Mouse (Mus musculus): ENCODE results near the gene Mif4gd. TPM values are rescaled to one million over a fixed set of nuclear protein-coding genes. Genes with fewer than 3 reads are reported as not detected.
A peak's percentile ranks its signal among the peaks of the same experiment; 100 is the strongest.

The Mif4gd gene
- polyA plus RNA-seq, 1 experiment = 215 TPM

DNA sequence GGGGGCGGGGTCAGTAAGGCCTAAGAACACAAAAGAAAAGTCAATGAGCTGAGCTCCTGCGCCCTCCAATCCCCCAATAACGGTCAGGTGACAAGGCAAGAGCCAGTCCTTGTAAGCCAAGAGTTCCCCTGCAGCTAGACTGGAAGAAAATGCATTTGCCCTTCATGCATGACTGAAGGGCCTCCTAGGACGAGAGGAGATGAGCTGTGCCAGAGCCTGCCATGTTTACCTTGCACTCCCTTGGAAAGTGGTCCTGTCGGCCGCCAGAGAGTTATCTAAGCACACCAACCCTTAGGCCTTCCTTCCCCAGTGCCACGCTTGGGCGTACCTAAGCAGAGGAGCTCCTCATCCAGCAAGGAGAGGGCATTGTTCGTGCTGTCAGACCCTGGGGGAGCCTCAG, 24.8 kb downstream of the Mif4gd start:
- peaks cover 96% of the 10 kb centered on the region for H3K36me3 ChIP-seq (ENCODE audit: control insufficient read depth, insufficient read depth, low read length)
- WGBS = 97% methylated on average over 9 of the region's 9 CpGs
- no peaks in the 10 kb centered on the region for H3K4me1 ChIP-seq (replicated peaks; ENCODE audit: control insufficient read depth, insufficient read depth, low read length)
- H3K27ac ChIP-seq (ENCODE audit: control insufficient read depth, insufficient read depth, low read length) = no peak overlapping the region
- H3K4me3 ChIP-seq (ENCODE audit: control insufficient read depth, insufficient read depth, low read length) = no peak overlapping the region
- no peaks in the 10 kb centered on the region for H3K27me3 ChIP-seq (ENCODE audit: control insufficient read depth, insufficient read depth, low read length)
- no peak for DNase-seq
- TF ChIP-seq POLR2A (IDR thresholded peaks at IDR 0.05; ENCODE audit: control insufficient read depth, extremely low read depth, insufficient read depth, low read length, poor library complexity) = no peak
- no peak for TF ChIP-seq CTCF (IDR thresholded peaks at IDR 0.05; ENCODE audit: borderline replicate concordance, control insufficient read depth, extremely low read depth, insufficient read depth, low read length, poor library complexity)

DNA sequence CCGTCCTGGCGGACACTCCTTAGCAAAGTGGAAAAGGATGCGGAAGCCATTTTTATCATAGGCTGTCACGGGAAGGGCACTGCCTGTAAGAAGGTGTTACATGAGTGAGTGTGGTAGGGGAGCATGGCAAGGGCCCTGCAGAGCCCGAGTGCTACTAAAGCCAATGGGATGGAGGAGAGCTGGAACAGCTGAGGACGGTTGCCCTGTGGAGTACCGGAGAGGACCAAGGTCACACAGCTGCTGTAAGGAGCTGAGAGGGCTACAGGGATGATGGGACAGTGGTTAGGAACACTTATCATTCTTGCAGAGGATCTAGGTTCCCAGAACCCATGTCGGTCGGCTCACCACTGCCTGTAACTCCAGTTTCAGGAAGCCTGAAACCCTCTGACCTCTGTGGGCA, 26.4 kb downstream of the Mif4gd start:
- Histone ChIP-seq H3K27ac (ENCODE audit: control insufficient read depth, insufficient read depth, low read length) (no peak overlapping the region), H3K27me3 (ENCODE audit: control insufficient read depth, insufficient read depth, low read length) (no peaks in the 10 kb centered on the region), H3K4me1 (replicated peaks; ENCODE audit: control insufficient read depth, insufficient read depth, low read length) (no peaks in the 10 kb centered on the region), H3K4me3 (ENCODE audit: control insufficient read depth, insufficient read depth, low read length) (no peak overlapping the region), H3K36me3 (ENCODE audit: control insufficient read depth, insufficient read depth, low read length) (peaks cover 96% of the 10 kb centered on the region)
- TF ChIP-seq CTCF (IDR thresholded peaks at IDR 0.05; ENCODE audit: borderline replicate concordance, control insufficient read depth, extremely low read depth, insufficient read depth, low read length, poor library complexity) = no peak
- no peak for TF ChIP-seq POLR2A (IDR thresholded peaks at IDR 0.05; ENCODE audit: control insufficient read depth, extremely low read depth, insufficient read depth, low read length, poor library complexity)
- DNase-seq = no peak
- 98% methylated on average over 9 of the region's 9 CpGs for WGBS

GRCm38 (mm10) chr11:115585573-115586100, 27.1 kb downstream of the Mif4gd start:
- no peaks in the 10 kb centered on the region for H3K4me1 ChIP-seq (replicated peaks; ENCODE audit: control insufficient read depth, insufficient read depth, low read length)
- peaks cover 92% of the 10 kb centered on the region for H3K36me3 ChIP-seq (ENCODE audit: control insufficient read depth, insufficient read depth, low read length)
- TF ChIP-seq CTCF (IDR thresholded peaks at IDR 0.05; ENCODE audit: borderline replicate concordance, control insufficient read depth, extremely low read depth, insufficient read depth, low read length, poor library complexity) = no peak
- no peak for TF ChIP-seq POLR2A (IDR thresholded peaks at IDR 0.05; ENCODE audit: control insufficient read depth, extremely low read depth, insufficient read depth, low read length, poor library complexity)
- DNase-seq = no peak
- H3K27me3 ChIP-seq (ENCODE audit: control insufficient read depth, insufficient read depth, low read length) = no peaks in the 10 kb centered on the region
- no peak overlapping the region for H3K27ac ChIP-seq (ENCODE audit: control insufficient read depth, insufficient read depth, low read length)
- H3K4me3 ChIP-seq (ENCODE audit: control insufficient read depth, insufficient read depth, low read length) = no peak overlapping the region
- 94% methylated on average over 7 of the region's 7 CpGs for WGBS

GRCm38 (mm10) chr11:115584376-115585073, 28.2 kb downstream of the Mif4gd start:
- H3K4me3 ChIP-seq (ENCODE audit: control insufficient read depth, insufficient read depth, low read length) = no peak overlapping the region
- no peak overlapping the region for H3K27ac ChIP-seq (ENCODE audit: control insufficient read depth, insufficient read depth, low read length)
- no peak for DNase-seq
- H3K36me3 ChIP-seq (ENCODE audit: control insufficient read depth, insufficient read depth, low read length) = peaks cover 86% of the 10 kb centered on the region
- H3K27me3 ChIP-seq (ENCODE audit: control insufficient read depth, insufficient read depth, low read length) = no peaks in the 10 kb centered on the region
- TF ChIP-seq CTCF (IDR thresholded peaks at IDR 0.05; ENCODE audit: borderline replicate concordance, control insufficient read depth, extremely low read depth, insufficient read depth, low read length, poor library complexity) (no peak), POLR2A (IDR thresholded peaks at IDR 0.05; ENCODE audit: control insufficient read depth, extremely low read depth, insufficient read depth, low read length, poor library complexity) (no peak)
- WGBS = 95% methylated on average over 10 of the region's 10 CpGs
- no peaks in the 10 kb centered on the region for H3K4me1 ChIP-seq (replicated peaks; ENCODE audit: control insufficient read depth, insufficient read depth, low read length)

DNA sequence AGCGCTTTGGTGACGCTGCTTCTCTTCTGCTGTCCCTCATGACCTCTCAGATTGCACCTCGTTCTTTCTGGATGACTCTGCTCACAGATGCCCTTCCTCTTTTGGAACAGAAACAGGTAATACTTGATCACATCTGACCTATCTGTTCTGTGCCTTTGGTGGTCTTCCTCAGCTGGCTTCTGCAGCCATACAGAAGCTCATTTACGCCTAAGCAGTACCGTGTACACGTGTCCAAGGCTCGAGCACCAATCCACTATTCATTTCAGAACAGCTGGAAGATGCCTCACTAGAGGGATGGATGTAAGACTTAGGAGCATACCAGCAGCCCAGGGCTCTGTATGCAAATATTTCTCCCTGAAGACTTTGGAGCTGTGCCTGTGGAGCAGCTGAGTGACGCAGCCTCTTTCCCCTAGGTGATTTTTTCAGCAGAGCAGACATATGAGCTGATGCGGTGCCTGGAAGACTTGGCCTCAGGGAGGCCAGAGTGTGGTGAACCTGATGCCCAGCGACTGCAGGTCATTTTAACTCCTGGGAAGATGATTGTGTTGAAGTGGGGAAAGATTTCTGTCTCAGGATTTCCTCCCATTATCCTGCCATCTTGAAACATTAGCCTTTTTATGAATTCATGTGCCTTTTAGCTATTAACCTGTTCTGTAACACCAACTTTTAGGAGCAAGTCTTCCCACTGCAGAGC, 29.7 kb downstream of the Mif4gd start:
- DNase-seq = no peak
- peaks cover 76% of the 10 kb centered on the region for H3K36me3 ChIP-seq (ENCODE audit: control insufficient read depth, insufficient read depth, low read length)
- WGBS = 93% methylated on average over 10 of the region's 10 CpGs

DNA sequence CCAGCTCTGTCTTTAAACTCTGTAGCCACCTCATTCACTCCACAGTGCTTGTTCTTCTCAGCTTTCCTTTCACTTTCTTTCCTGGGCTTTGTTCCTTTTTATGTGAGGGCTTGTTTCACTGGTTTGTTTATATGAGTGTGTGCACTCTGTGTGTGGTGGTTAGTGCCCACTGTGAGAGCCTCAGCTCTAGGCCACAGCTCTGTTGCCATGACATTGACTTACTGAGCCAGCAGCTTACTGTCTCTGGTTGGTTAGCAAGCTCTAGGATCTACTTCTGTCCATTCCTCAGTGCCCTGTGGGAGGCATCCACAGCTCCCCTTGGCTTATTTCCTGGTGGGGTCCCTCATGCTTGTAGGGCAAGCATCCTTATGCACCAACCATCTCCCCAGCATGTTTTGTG, 33.7 kb downstream of the Mif4gd start:
- H3K27ac ChIP-seq (ENCODE audit: control insufficient read depth, insufficient read depth, low read length) = peak overlapping the region; percentile 22; the same call in 1 of the 2 replicates
- no peak overlapping the region for H3K4me3 ChIP-seq (ENCODE audit: control insufficient read depth, insufficient read depth, low read length)
- no peak for DNase-seq
- H3K4me1 ChIP-seq (replicated peaks; ENCODE audit: control insufficient read depth, insufficient read depth, low read length) = no peaks in the 10 kb centered on the region
- no peaks in the 10 kb centered on the region for H3K27me3 ChIP-seq (ENCODE audit: control insufficient read depth, insufficient read depth, low read length)
- peaks cover 40% of the 10 kb centered on the region for H3K36me3 ChIP-seq (ENCODE audit: control insufficient read depth, insufficient read depth, low read length)
- TF ChIP-seq CTCF (IDR thresholded peaks at IDR 0.05; ENCODE audit: borderline replicate concordance, control insufficient read depth, extremely low read depth, insufficient read depth, low read length, poor library complexity) (no peak), POLR2A (IDR thresholded peaks at IDR 0.05; ENCODE audit: control insufficient read depth, extremely low read depth, insufficient read depth, low read length, poor library complexity) (no peak)

More for the DNA sequence above, 29.7 kb downstream of the Mif4gd start:
- Histone ChIP-seq H3K27me3 (ENCODE audit: control insufficient read depth, insufficient read depth, low read length) (no peaks in the 10 kb centered on the region), H3K4me3 (ENCODE audit: control insufficient read depth, insufficient read depth, low read length) (no peak overlapping the region), H3K27ac (ENCODE audit: control insufficient read depth, insufficient read depth, low read length) (no peak overlapping the region), H3K4me1 (replicated peaks; ENCODE audit: control insufficient read depth, insufficient read depth, low read length) (no peaks in the 10 kb centered on the region)
- TF ChIP-seq CTCF (IDR thresholded peaks at IDR 0.05; ENCODE audit: borderline replicate concordance, control insufficient read depth, extremely low read depth, insufficient read depth, low read length, poor library complexity) (no peak), POLR2A (IDR thresholded peaks at IDR 0.05; ENCODE audit: control insufficient read depth, extremely low read depth, insufficient read depth, low read length, poor library complexity) (no peak)
